Mouse (Mus musculus): ENCODE measurements around the gene Pds5b.
"Not testable (repeated sequence)": the region's sequence is repeated elsewhere in the genome, so short reads cannot be mapped to it uniquely, and the experiment has no call there.

Pds5b gene

DNA sequence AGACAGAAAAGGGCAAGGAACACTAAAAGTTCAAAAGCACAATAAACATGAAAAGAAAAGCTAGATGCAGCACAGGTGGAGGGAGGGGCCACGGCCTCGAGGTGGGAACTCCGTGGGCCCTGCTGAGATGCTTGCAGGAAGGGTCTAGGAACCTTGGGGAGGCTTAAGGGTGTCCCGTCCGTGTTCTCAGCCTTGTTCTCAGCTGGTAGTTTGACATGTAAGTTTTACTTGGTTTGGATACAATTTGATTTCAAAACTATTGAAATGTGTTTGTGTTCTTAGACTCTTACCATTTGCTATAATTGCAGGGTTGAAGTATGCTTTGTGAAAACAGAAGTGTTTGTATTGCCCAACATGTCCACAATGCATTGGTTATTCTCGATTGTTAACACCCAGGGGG lies 149.2 kb downstream of the Pds5b start:
- DNase-seq (ENCODE audit: low spot score) = no peak

DNA sequence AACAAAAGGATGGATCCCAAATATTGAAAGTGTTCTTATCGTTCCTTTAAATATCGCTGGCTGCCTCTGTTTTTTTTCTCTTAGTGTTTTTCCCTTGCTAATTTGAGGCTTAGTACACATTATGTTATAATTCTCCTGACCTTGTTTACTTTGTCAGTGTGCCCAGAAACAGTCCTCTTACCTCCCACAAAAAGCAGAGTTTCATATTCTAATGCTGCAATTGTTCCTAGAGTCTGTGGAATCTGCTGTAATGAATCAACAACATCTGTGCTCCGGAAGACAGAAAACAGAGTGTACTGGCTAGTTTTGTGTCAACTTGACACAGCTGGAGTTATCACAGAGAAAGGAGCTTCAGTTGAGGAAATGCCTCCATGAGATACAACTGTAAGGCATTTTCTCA lies 149.8 kb downstream of the Pds5b start:
- DNase-seq (ENCODE audit: low spot score) = no peak

DNA sequence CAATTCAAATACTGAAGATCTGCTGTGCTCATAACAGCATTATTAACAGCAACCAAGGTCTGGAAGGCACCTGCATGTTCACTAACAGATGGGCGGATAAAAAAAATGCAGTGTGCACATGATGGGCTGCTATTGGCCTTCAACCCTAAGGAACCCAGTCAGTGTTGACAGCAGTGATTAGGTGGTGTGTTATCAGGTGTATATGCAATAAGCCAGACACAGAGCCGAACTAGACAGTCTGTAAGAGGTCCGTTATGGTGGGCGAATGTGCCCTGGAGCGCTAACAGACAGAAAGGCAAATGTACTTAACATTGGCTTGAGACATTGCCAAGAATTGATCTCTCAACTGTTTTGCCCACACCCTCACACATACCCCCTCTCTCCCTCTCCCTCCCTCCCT lies 156.0 kb downstream of the Pds5b start:
- no peak for DNase-seq (ENCODE audit: low spot score)

DNA sequence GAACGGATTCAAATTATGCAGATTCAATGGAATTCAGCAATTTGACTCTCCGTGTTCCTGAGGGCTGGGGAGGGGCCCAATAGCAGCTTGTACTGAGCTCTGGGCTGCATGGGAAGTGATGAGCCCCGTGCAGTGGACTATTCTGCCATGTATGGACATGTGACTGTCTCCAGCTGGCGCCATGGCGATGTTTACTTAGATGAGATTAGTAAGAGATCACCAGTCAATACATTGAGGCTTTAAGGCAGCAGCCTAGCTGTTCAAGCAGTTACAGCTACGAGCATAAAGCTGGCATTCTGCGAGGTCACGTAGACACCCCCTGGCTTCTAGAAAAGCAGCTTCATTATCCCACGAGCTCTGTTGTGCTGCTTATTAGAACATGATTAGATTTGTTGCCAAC lies 157.2 kb downstream of the Pds5b start:
- DNase-seq (ENCODE audit: low spot score) = no peak

DNA sequence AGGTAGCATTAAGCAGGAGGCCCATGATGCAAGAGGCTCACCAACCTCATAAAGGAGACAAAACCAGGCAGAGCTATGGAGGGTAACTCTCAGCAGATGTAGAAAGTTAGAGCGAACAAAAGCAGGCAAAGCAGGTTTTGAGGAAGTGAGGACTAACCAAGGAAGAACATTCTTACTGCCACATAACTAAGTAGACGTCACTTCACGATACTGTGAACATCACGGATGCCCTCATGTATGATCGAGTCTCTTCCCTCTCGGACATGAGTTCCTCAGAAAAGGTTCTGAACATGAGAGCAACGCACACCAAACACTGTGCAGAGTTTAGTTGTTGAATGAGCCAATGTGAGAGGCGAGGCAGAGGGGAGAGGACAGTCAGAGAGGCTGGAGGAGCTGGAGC lies 163.2 kb downstream of the Pds5b start:
- no peak for DNase-seq (ENCODE audit: low spot score)

DNA sequence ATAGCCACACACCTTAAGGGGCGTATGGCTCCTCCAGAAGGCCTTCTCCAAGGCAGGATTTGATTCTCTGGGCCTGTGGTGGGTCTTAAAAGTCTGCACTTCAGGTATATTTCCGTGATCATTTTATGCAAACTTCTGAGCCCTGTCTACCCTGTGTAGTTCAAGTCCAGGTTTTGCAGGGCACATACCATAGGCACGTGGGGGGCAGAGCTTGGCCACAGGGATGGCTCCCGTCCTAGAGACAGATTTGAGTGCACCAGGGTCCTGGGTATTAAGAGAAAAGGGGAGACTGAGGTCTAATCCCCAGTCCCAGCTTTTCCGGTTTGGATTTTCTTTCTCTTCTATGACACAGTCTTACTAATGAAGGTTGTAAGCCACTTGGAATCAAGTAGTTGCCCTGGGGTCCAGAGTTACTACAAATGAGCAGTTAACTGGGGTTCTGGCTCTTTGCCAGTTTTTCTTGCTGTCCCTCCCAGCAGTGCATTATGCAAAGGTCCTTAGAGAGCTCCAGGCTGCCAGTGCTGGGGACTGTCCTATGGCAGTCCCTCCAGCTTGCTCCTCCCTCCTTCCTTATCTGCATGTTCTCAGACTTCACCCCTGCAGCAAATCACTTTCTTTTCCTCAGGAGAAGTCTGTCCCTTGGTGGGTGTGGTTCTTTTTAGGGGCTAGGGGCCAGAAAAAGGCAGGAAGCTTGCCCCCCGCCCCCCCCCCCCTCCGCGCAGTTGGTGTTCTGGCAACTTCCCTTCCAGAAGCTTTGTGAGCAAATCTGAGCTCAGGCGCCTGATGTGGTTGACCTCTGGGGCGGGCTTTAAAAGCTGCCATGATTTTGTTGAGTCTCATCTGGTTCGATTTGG lies 166.4 kb downstream of the Pds5b start:
- no peak for DNase-seq (ENCODE audit: low spot score)

DNA sequence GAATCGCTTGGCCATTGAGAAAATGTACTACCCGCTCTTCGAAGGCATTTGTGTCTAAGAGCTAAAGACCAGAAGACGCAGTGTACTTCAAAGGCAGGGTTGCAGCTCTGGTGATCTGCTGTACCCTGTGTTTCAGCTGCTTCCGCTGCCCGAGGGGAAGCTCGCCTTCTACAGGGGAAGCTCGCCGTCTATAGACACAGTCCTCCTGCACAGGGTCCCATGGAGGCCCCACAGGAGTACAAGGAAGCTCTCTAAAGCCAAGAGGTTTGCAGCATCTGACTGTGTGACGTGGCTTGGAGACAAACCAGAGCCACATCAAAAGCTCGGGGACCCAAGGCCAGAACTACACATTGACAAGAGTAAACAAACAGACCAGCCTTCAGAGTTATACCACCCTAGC lies 167.1 kb downstream of the Pds5b start:
- no peak for DNase-seq (ENCODE audit: low spot score)

DNA sequence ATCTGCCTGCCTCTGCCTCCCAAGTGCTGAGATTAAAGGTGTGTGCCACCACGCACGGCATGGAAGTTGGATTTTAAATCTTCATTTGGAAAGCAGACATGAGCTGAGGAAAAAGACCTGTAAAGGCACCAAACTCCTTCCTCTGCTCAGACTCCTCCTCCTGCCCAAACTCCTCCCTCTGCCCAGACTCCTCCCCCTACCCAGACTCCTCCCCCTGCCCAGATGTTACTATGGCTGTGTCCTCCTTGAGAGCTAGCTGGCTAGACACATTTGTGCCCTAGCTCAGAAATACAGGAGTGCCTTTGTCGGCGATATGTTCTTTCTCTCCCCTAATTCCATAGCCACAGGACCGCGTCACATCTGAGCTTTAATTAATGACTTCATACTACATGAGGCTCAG lies 172.4 kb downstream of the Pds5b start:
- no peak for DNase-seq (ENCODE audit: low spot score)

DNA sequence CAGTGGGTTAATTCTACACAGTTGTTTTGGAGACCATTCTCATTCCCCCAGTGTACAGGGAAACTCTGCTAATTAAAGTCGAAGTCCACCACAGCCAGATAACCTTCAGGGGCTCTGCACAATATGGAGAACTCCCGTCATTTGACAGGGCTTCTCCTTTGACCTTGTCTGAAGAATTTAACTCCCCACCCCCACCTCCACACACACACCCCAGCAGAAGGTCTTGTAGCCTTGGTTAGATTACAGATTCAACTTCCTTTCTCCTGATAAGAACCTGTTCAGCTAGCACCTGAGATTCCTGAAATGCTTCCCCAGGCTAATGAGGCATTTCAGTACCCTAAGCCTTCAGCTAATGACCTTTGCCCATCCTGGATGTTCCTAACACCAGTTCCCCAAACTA lies 177.3 kb downstream of the Pds5b start:
- DNase-seq (ENCODE audit: low spot score) = no peak

DNA sequence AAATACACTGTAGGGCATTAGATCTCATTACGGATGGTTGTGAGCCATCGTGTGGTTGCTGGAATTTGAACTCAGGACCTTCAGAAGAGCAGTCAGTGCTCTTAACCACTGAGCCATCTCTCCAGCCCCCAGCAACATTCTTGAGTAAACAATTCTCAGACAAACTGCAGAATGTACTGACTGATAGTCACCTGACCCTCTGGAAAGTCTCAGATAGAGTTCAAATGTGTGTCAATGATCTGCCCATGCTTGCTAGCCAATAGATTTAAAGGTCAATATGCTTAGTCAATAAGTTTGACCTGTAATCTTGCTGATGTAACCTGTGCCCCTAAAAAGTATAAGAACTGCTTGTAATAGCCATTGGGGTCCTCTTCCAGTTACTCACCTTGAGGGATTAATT lies 178.6 kb downstream of the Pds5b start:
- not testable (repeated sequence) for DNase-seq (ENCODE audit: low spot score)

DNA sequence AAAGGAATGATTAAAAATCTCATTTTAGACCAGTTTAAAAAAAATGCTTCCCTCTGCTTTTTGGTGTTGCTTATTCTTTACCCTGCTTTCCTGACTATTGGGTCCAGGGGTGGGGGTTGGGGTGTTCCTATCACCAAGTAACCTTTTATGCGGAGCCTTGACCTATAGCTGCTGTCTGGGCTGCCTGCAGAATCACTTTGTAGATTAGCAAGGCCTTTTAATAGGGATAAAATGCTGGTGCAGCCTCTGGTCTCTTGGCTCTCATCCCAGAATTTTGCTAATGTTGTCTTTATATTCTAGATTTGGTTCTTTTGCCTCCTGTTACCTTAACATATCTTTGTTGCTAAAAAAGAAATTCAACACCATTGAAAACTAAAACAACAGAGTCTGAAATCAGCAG lies 181.0 kb downstream of the Pds5b start:
- no peak for DNase-seq (ENCODE audit: low spot score)

DNA sequence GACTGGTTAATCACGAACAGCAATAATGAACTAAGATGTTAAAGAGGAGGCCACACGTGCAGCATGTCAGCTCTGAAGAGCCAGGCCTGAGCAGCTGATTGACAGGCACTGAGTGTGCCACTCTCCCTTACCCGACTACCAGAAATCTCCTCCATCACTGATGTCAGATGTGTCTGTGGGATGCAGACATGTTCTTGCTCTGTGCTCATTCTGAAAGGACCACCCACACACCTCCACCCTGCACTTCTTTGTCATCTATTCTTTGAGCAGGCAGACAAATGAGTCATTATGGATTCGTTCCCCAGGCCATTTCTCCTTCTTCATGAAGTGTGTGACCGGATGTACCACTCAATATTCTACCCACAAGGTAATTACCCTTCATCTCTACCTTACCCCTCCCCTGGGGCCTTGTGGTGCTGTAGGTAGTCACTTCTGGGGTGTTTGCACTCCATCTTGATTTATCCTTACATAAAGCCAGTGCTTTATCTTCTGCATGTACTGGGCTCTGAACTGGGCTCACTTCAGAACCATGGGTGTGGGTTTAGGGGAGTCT lies 186.2 kb downstream of the Pds5b start:
- DNase-seq (ENCODE audit: low spot score) = no peak

Data from spleen, adult 12 weeks (tissue).